ENCODE assay signal across 23 mouse cellular contexts in genomic region chr11:113928831-113929230, GRCm38 (mm10).
DNase-seq lines count a peak whose midpoint lies in the region; TF ChIP-seq lines count a peak whose summit lies in the region.
"Had no signal": no experiment of that assay in that cellular context is flagged by ENCODE, and none has a peak within 500 bp of the region (broad histone marks: within the 10 kb centered on the region; RNA-seq: fewer than 3 reads in every experiment).

No protein-coding gene starts in this region.

- intact Hi-C loops in left cerebral cortex, adult 2 months (cut with DNase I) = loop anchor here (5.0 kb wide), 2 partner anchors 47 to 268 kb away; no protein-coding TSS in a partner anchor
- intact Hi-C loops in left cerebral cortex, postnatal 10 days (cut with DNase I) = no loop called here

- DNase-seq in cerebellum, adult 11-12 months = peak; percentile 41
- DNase-seq in cerebellum, postnatal 4 days (ENCODE audit: low spot score in 2 of 2) = no peak
- DNase-seq in left cerebral cortex, adult 2 months (ENCODE audit: extremely low spot score in 1 of 2, low spot score in 2 of 2) = no peak
- DNase-seq in left cerebral cortex, postnatal 10 days (ENCODE audit: extremely low spot score in 1 of 2, low spot score in 2 of 2) = no peak
- DNase-seq in cerebellum, adult 18-20 months = peak; percentile 38 to 48
- DNase-seq in cerebellum, postnatal 10 days = peak; percentile 49 to 60
- no peak for DNase-seq in retina, embryonic 14.5 days (ENCODE audit: low spot score)
- no peak for DNase-seq in lung, postnatal 14 days
- DNase-seq: adrenal gland, postnatal 14 days; gastrocnemius, postnatal 25 days; heart, adult 18-20 months; heart, postnatal 36 days; kidney, adult 2 months; kidney, postnatal 4 days; liver, postnatal 0 days; lung, postnatal 4 days; right cerebral cortex, postnatal 4 days; thymus, adult 2 months; thymus, postnatal 36 days had no signal

- peak overlapping the region; percentile 87 for H3K27ac ChIP-seq in left cerebral cortex, adult 2 months
- H3K27ac ChIP-seq: hindbrain, embryonic 14.5 days; kidney, postnatal 0 days; liver, embryonic 12.5 days; midbrain, embryonic 15.5 days had no signal

- H3K4me3 ChIP-seq in left cerebral cortex, adult 2 months = no peak overlapping the region
- H3K4me3 ChIP-seq: liver, embryonic 12.5 days; midbrain, embryonic 15.5 days had no signal

- TF ChIP-seq CTCF in left cerebral cortex, adult 2 months (IDR thresholded peaks at IDR 0.05) = no peak

Comparison
In these comparisons a context has a peak if more than half of its experiments do, and no peak if none do; other contexts are left out.
1. DNase-seq: peak in cerebellum, adult 11-12 months (single experiment), cerebellum, adult 18-20 months (2 of 2) and cerebellum, postnatal 10 days (2 of 2); none in cerebellum, postnatal 4 days (0 of 2), left cerebral cortex, adult 2 months (0 of 2), left cerebral cortex, postnatal 10 days (0 of 2), retina, embryonic 14.5 days (single experiment) and lung, postnatal 14 days (single experiment).